Mouse (Mus musculus) hematopoietic stem cell, adult 5-6 weeks (primary cell): ENCODE measurements around the gene Mettl26. TPM values are rescaled to one million over a fixed set of nuclear protein-coding genes. Genes with fewer than 3 reads are reported as not detected.

Source experiments
- total RNA-seq: library from RNA; stranded (forward); fragments of 172-1452, 232-1000 nt; gene quantifications from 2 replicates; pipeline ENCODE4 v1.2.3, GENCODE M21; 2017

The Mettl26 gene
- total RNA-seq, 1 experiment from 2014 or later = 35.2 TPM

Other genes with a start within 250 kb of the Mettl26 start
- not detected in 2 replicates for gene Gng13, start 157.9 kb upstream of the Mettl26 start, total RNA-seq
- gene Chtf18, start 147.7 kb upstream of the Mettl26 start, total RNA-seq = 11.9 and 12.8 TPM in 2 replicates
- 1.8 and 4.6 TPM in 2 replicates for gene Rpusd1, start 147.4 kb upstream of the Mettl26 start, total RNA-seq
- not detected in 2 replicates for gene Mslnl, start 139.0 kb upstream of the Mettl26 start, total RNA-seq
- gene Msln, start 120.7 kb upstream of the Mettl26 start, total RNA-seq = not detected in 2 replicates
- gene Narfl, start 101.3 kb upstream of the Mettl26 start, total RNA-seq = 13.4 and 21.5 TPM in 2 replicates
- 18.6 and 42.3 TPM in 2 replicates for gene Haghl, start 89.4 kb upstream of the Mettl26 start, total RNA-seq
- gene Ccdc78, start 88.5 kb upstream of the Mettl26 start, total RNA-seq = 0.38 TPM in 1 of 2 replicates, not detected in the other
- gene Fam173a, start 82.2 kb upstream of the Mettl26 start, total RNA-seq = 21.1 and 33.3 TPM in 2 replicates
- gene AC134908.4, start 79.4 kb upstream of the Mettl26 start, total RNA-seq = not detected in 2 replicates
- 24.9 and 26.5 TPM in 2 replicates for gene Metrn, start 77.9 kb upstream of the Mettl26 start, total RNA-seq
- gene Fbxl16, start 66.0 kb upstream of the Mettl26 start, total RNA-seq = 0.06 TPM in 1 of 2 replicates, not detected in the other
- 16.5 and 17.6 TPM in 2 replicates for gene Wdr24, start 51.4 kb upstream of the Mettl26 start, total RNA-seq
- 23.2 and 25.3 TPM in 2 replicates for gene Jmjd8, start 46.2 kb upstream of the Mettl26 start, total RNA-seq
- gene Stub1, start 41.7 kb upstream of the Mettl26 start, total RNA-seq = 79.5 and 84.8 TPM in 2 replicates
- gene Rhbdl1, start 37.8 kb upstream of the Mettl26 start, total RNA-seq = not detected in 2 replicates
- gene Gm20683, start 33.3 kb upstream of the Mettl26 start, total RNA-seq = 1.4 TPM in 1 of 2 replicates, not detected in the other
- 24.6 and 27.1 TPM in 2 replicates for gene Rhot2, start 30.2 kb upstream of the Mettl26 start, total RNA-seq
- 13.0 and 13.6 TPM in 2 replicates for gene Wdr90, start 13.6 kb upstream of the Mettl26 start, total RNA-seq
- 7.3 and 13.5 TPM in 2 replicates for gene Mcrip2, start 6.3 kb upstream of the Mettl26 start, total RNA-seq
- 0.79 and 1.1 TPM in 2 replicates for gene Wfikkn1, start 5.8 kb downstream of the Mettl26 start, total RNA-seq
- gene Rab40c, start 44.7 kb downstream of the Mettl26 start, total RNA-seq = 12.3 and 17.1 TPM in 2 replicates
- 33.8 and 47.5 TPM in 2 replicates for gene Pigq, start 69.9 kb downstream of the Mettl26 start, total RNA-seq
- gene Nhlrc4, start 69.9 kb downstream of the Mettl26 start, total RNA-seq = not detected in 2 replicates
- not detected in 2 replicates for gene A930017K11Rik, start 77.5 kb downstream of the Mettl26 start, total RNA-seq
- 3.3 and 8.1 TPM in 2 replicates for gene Capn15, start 110.7 kb downstream of the Mettl26 start, total RNA-seq
- 4.7 and 6.5 TPM in 2 replicates for gene Rab11fip3, start 194.5 kb downstream of the Mettl26 start, total RNA-seq
- gene Decr2, start 215.3 kb downstream of the Mettl26 start, total RNA-seq = 23.8 and 27.2 TPM in 2 replicates
- 70.3 and 75.4 TPM in 2 replicates for gene Nme4, start 220.5 kb downstream of the Mettl26 start, total RNA-seq
- gene Tmem8, start 238.2 kb downstream of the Mettl26 start, total RNA-seq = 10.3 and 13.2 TPM in 2 replicates
- gene Mrpl28, start 248.4 kb downstream of the Mettl26 start, total RNA-seq = 21.7 and 31.0 TPM in 2 replicates